17 mouse cellular contexts compared by ENCODE assay signal in genomic region chr3:153452299-153452996, GRCm38 (mm10).
"Had no signal": no experiment of that assay in that cellular context is flagged by ENCODE, and none has a peak within 500 bp of the region (broad histone marks: within the 10 kb centered on the region; RNA-seq: fewer than 3 reads in every experiment).

No protein-coding gene starts in this region.

- H3K27me3 ChIP-seq: liver, embryonic 15.5 days; lung, embryonic 15.5 days; midbrain, embryonic 12.5 days; midbrain, embryonic 15.5 days; neural tube, embryonic 12.5 days; neural tube, embryonic 15.5 days had no signal

- H3K4me2 ChIP-seq: liver, embryonic 11.5 days; liver, embryonic 15.5 days; lung, embryonic 15.5 days; midbrain, embryonic 12.5 days; midbrain, embryonic 15.5 days; neural tube, embryonic 12.5 days; neural tube, embryonic 15.5 days had no signal

- H3K36me3 ChIP-seq: liver, embryonic 15.5 days; lung, embryonic 15.5 days; midbrain, embryonic 12.5 days; midbrain, embryonic 15.5 days; neural tube, embryonic 12.5 days; neural tube, embryonic 15.5 days had no signal

- H3K4me3 ChIP-seq: layer of hippocampus, adult 2 months; liver, embryonic 15.5 days; lung, embryonic 15.5 days; midbrain, embryonic 12.5 days; midbrain, embryonic 15.5 days; neural tube, embryonic 12.5 days; neural tube, embryonic 15.5 days had no signal

- H3K4me1 ChIP-seq: liver, embryonic 15.5 days; lung, embryonic 15.5 days; midbrain, embryonic 12.5 days; neural tube, embryonic 12.5 days had no signal

- H3K9ac ChIP-seq: liver, embryonic 15.5 days; lung, embryonic 15.5 days; midbrain, embryonic 12.5 days; midbrain, embryonic 15.5 days; neural tube, embryonic 12.5 days; neural tube, embryonic 15.5 days had no signal

- H3K27ac ChIP-seq: kidney, postnatal 0 days; layer of hippocampus, adult 2 months; liver, embryonic 15.5 days; lung, embryonic 15.5 days; midbrain, embryonic 12.5 days; midbrain, embryonic 15.5 days; neural tube, embryonic 12.5 days; neural tube, embryonic 15.5 days had no signal

- ATAC-seq: midbrain, embryonic 15.5 days had no signal

- H3K9me3 ChIP-seq: liver, embryonic 15.5 days; lung, embryonic 15.5 days; midbrain, embryonic 12.5 days; midbrain, embryonic 15.5 days; neural tube, embryonic 12.5 days; neural tube, embryonic 15.5 days had no signal

- DNase-seq: kidney, adult 18-20 months; kidney, adult 9 months; kidney, postnatal 25 days; layer of hippocampus, adult 9-11 months; lung, adult 18-20 months; lung, postnatal 10 days; lung, postnatal 36 days; thymus, postnatal 25 days had no signal
